Mouse (Mus musculus) T-cell, adult 2 months (primary cell): ENCODE data around the gene Gm4756.
A peak's percentile ranks its signal among the peaks of the same experiment; 100 is the strongest.
"Not testable (repeated sequence)": the region's sequence is repeated elsewhere in the genome, so short reads cannot be mapped to it uniquely, and the experiment has no call there.

ENCODE experiments used
- DNase-seq: peaks from one replicate; pipeline ENCODE4 v3.0.0; 2022; ENCODE audit warnings: low spot score

The Gm4756 gene

GRCm38 (mm10) chr12:72648921-72649320, 540 bp downstream of the Gm4756 start:
- DNase-seq, result no peak

GRCm38 (mm10) chr12:72638025-72638424, 11.4 kb downstream of the Gm4756 start:
- no peak for DNase-seq

GRCm38 (mm10) chr12:72628751-72629150, 20.7 kb downstream of the Gm4756 start:
- DNase-seq, result no peak

GRCm38 (mm10) chr12:72622853-72623496, 26.5 kb downstream of the Gm4756 start:
- DNase-seq, result no peak

GRCm38 (mm10) chr12:72621441-72621840, 28.0 kb downstream of the Gm4756 start:
- DNase-seq, result no peak

GRCm38 (mm10) chr12:72620856-72621255, 28.6 kb downstream of the Gm4756 start:
- DNase-seq, result no peak

- DNase-seq, result no peak
Measured at GRCm38 (mm10) chr12:72612053-72612452, 37.4 kb downstream of the Gm4756 start.

- DNase-seq, result not testable (repeated sequence)
Measured at GRCm38 (mm10) chr12:72598731-72599130, 50.7 kb downstream of the Gm4756 start.

- DNase-seq, result no peak
Measured at GRCm38 (mm10) chr12:72594001-72594400, 55.5 kb downstream of the Gm4756 start.

- DNase-seq, result no peak
Measured at GRCm38 (mm10) chr12:72592991-72593390, 56.5 kb downstream of the Gm4756 start.

GRCm38 (mm10) chr12:72585339-72585738, 64.1 kb downstream of the Gm4756 start:
- DNase-seq, result no peak

GRCm38 (mm10) chr12:72583099-72583498, 66.4 kb downstream of the Gm4756 start:
- no peak for DNase-seq

- DNase-seq, result no peak
Measured at GRCm38 (mm10) chr12:72582021-72582420, 67.4 kb downstream of the Gm4756 start.

- DNase-seq, result no peak
Measured at GRCm38 (mm10) chr12:72564281-72564795, 85.1 kb downstream of the Gm4756 start.

- DNase-seq, result no peak
Measured at GRCm38 (mm10) chr12:72554347-72554746, 95.1 kb downstream of the Gm4756 start.

- no peak for DNase-seq
Measured at GRCm38 (mm10) chr12:72538571-72538970, 110.9 kb downstream of the Gm4756 start.

- peak; percentile 94 for DNase-seq
Measured at GRCm38 (mm10) chr12:72536021-72536597, 113.4 kb downstream of the Gm4756 start, which contains the start of gene Pcnx4. Pcnx4 (plus strand) TSS chr12:72536383.

GRCm38 (mm10) chr12:72535599-72535998, 113.9 kb downstream of the Gm4756 start:
- DNase-seq, result no peak

GRCm38 (mm10) chr12:72533986-72534385, 115.5 kb downstream of the Gm4756 start:
- DNase-seq, result no peak

GRCm38 (mm10) chr12:72532303-72532702, 117.2 kb downstream of the Gm4756 start:
- no peak for DNase-seq
